Mouse (Mus musculus): ENCODE measurements around the gene Tenm4.

DNA sequence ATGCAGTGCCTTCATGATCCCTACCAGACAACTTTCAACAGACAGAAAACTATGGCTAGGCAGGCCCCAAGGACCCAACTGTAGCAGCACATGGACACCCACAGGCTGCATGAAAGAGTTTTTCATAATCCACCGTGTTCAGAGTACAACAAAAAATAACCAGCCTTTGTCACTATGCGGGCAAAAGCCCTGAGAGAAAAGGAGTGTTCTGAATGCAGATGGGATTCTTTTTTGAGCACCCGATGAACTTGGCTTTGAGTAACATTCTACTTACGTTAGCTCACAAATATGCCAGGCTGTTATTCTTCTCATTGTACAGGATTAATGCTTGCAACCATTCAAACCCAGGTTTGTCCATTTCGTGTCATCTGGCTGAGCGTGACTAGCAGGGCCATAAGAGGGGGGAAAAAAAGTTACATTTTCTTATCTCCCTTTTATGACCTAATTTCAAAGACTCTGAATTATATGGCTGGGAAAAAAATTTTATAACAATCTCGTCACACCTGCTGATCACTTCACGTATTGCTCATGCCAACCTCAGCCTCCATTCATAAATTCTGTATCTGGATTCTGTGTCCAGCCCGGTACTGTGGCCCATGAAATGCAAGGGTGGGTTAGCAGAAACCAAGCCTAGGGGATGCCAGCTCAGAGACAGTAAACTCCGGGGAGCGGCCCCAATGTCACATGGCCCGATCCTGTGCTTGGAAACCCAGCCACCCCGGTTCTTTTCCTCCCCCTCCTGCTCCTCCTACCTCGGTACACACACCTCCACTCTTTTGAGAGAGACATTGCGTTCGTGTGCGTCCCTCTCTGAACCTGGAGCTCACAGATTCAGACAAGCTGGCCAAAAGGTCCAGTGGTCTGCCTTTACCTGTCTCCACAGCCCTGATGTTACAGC is 732.3 kb downstream of the Tenm4 start:
- TF ChIP-seq CTCF (IDR thresholded peaks at IDR 0.05; ENCODE audit: low read depth) (no peak), EP300 (IDR thresholded peaks at IDR 0.05; ENCODE audit: low read depth) (no peak)

Measured in liver, postnatal 0 days (tissue).